In genomic region chr11:94392672-94393109, GRCm38 (mm10) we compare ENCODE assay signal across 8 mouse cellular contexts. TPM values are rescaled to one million over a fixed set of nuclear protein-coding genes. Genes with fewer than 3 reads are reported as not detected.
DNase-seq lines count a peak whose midpoint lies in the region; ATAC-seq and TF ChIP-seq lines count a peak whose summit lies in the region.

TSS of gene Abcc3 (minus strand) at chr11:94392997.

- 11% methylated on average over 20 of the region's 20 CpGs for WGBS in thymus, adult 2 months
- 10% methylated on average over 20 of the region's 20 CpGs for WGBS in hindbrain, postnatal 0 days
- 5% methylated on average over 20 of the region's 20 CpGs for WGBS in liver, embryonic 11.5 days

- peak; percentile 26 for DNase-seq in thymus, adult 2 months
- no peak for DNase-seq in thymus, adult 18-20 months
- peak; percentile 68 for DNase-seq in gastrocnemius, adult 2 months
- DNase-seq in hindbrain, postnatal 0 days (ENCODE audit: low spot score), result no peak
- DNase-seq in liver, embryonic 11.5 days (ENCODE audit: low spot score), result no peak
- peak; percentile 43 for DNase-seq in yolk sac, embryonic 10.5 days (ENCODE audit: low spot score)
- DNase-seq in right cerebral cortex, postnatal 10 days (ENCODE audit: low spot score in 2 of 2), result no peak

- H3K27me3 ChIP-seq in thymus, adult 2 months (ENCODE audit: control insufficient read depth, insufficient read depth, low read length), result peaks cover 5% of the 10 kb centered on the region; the same call in 1 of the 2 replicates
- H3K27me3 ChIP-seq in hindbrain, postnatal 0 days (ENCODE audit: insufficient read depth, low read length), result no peaks in the 10 kb centered on the region; the same call in 1 of the 2 replicates
- peaks cover 20% of the 10 kb centered on the region for H3K27me3 ChIP-seq in liver, embryonic 11.5 days (replicated peaks; ENCODE audit: control insufficient read depth, insufficient read depth, low read length)

- peak within 1 kb of the TSS; percentile 15 for H3K4me3 ChIP-seq in thymus, adult 2 months (ENCODE audit: control insufficient read depth, insufficient read depth, low read length)
- H3K4me3 ChIP-seq in gastrocnemius, adult 2 months, result peak within 1 kb of the TSS; percentile 64
- no peak within 1 kb of the TSS for H3K4me3 ChIP-seq in hindbrain, postnatal 0 days (ENCODE audit: low read length)
- peak within 1 kb of the TSS; percentile 29 for H3K4me3 ChIP-seq in liver, embryonic 11.5 days (ENCODE audit: low read depth, low read length)

- TF ChIP-seq CTCF in thymus, adult 2 months (IDR thresholded peaks at IDR 0.05; ENCODE audit: borderline replicate concordance, control insufficient read depth, extremely low read depth, insufficient read depth, low read length, poor library complexity), result no peak
- TF ChIP-seq CTCF in gastrocnemius, adult 2 months (IDR thresholded peaks at IDR 0.05), result no peak
- no peak for TF ChIP-seq CTCF in hindbrain, postnatal 0 days (IDR thresholded peaks at IDR 0.05; ENCODE audit: low read depth)

- H3K4me1 ChIP-seq in thymus, adult 2 months (replicated peaks; ENCODE audit: control insufficient read depth, insufficient read depth, low read length), result peaks cover 8% of the 10 kb centered on the region
- 0 out of 2 replicates have a peak, but pooled peaks cover 4% of the 10 kb centered on the region for H3K4me1 ChIP-seq in hindbrain, postnatal 0 days (ENCODE audit: insufficient read depth, low read length)
- H3K4me1 ChIP-seq in liver, embryonic 11.5 days (replicated peaks; ENCODE audit: control insufficient read depth, insufficient read depth, low read length), result no peaks in the 10 kb centered on the region

- H3K9me3 ChIP-seq in hindbrain, postnatal 0 days (ENCODE audit: low read length), result no peaks in the 10 kb centered on the region
- H3K9me3 ChIP-seq in liver, embryonic 11.5 days (ENCODE audit: control insufficient read depth, low read length), result no peaks in the 10 kb centered on the region

- H3K4me2 ChIP-seq in hindbrain, postnatal 0 days (ENCODE audit: low read depth, low read length), result peak within 1 kb of the TSS; percentile 47
- H3K4me2 ChIP-seq in liver, embryonic 11.5 days, result peak within 1 kb of the TSS; percentile 57

- no peak for ATAC-seq in hindbrain, postnatal 0 days
- 0 out of 2 replicates have a peak, but pooled peaks have one; percentile 15 for ATAC-seq in liver, embryonic 11.5 days (replicated peaks; ENCODE audit: low FRiP score)
- ATAC-seq in monocyte, adult 5-6 weeks (replicated peaks; ENCODE audit: insufficient number of reproducible peaks, low FRiP score, low TSS enrichment, poor library complexity, severe bottlenecking), result peak; percentile 51

- TF ChIP-seq POLR2A in thymus, adult 2 months (IDR thresholded peaks at IDR 0.05; ENCODE audit: control insufficient read depth, extremely low read depth, insufficient read depth, low read length, poor library complexity), result no peak

- H3K9ac ChIP-seq in hindbrain, postnatal 0 days (replicated peaks; ENCODE audit: low read length), result no peak within 1 kb of the TSS
- no peak within 1 kb of the TSS; the same call in 1 of the 2 replicates for H3K9ac ChIP-seq in liver, embryonic 11.5 days (ENCODE audit: low read depth, low read length)

- intact Hi-C loops in gastrocnemius, adult 2 months (cut with DNase I), result no loop called here

- no peak within 1 kb of the TSS for H3K27ac ChIP-seq in thymus, adult 2 months (ENCODE audit: control insufficient read depth, insufficient read depth, low read length)
- H3K27ac ChIP-seq in gastrocnemius, adult 2 months, result peak within 1 kb of the TSS; percentile 28; the same call in 1 of the 2 replicates
- no peak within 1 kb of the TSS for H3K27ac ChIP-seq in hindbrain, postnatal 0 days
- no peak within 1 kb of the TSS; the same call in 1 of the 2 replicates for H3K27ac ChIP-seq in liver, embryonic 11.5 days (ENCODE audit: low read depth, low read length)

- no peaks in the 10 kb centered on the region for H3K36me3 ChIP-seq in thymus, adult 2 months (ENCODE audit: control insufficient read depth, insufficient read depth, low read length)
- H3K36me3 ChIP-seq in hindbrain, postnatal 0 days (ENCODE audit: insufficient read depth, low read length), result no peaks in the 10 kb centered on the region
- H3K36me3 ChIP-seq in liver, embryonic 11.5 days (ENCODE audit: control insufficient read depth, insufficient read depth, low read length), result no peaks in the 10 kb centered on the region

RNA-seq across cellular contexts. Expression of gene Abcc3, which starts in this region (rescaled TPM):
- polyA plus RNA-seq in thymus, adult 2 months (2012; rRNA removed), result 21.5 and 28.4 TPM in 2 replicates
- under 1 TPM; 0.46 to 0.53 TPM for total RNA-seq in gastrocnemius, adult 2 months (2021)
- total RNA-seq in hindbrain, postnatal 0 days (2014; rRNA removed), result 4.5 and 4.7 TPM in 2 replicates
- polyA plus RNA-seq in hindbrain, postnatal 0 days (2015; fragmentation: Nextera tagmentation; extraction: Ambion mirVana), result 1.0 and 1.8 TPM in 2 replicates
- polyA plus RNA-seq in liver, embryonic 11.5 days (2014; fragmentation: Nextera tagmentation; extraction: Ambion mirVana), result 3.2 and 6.0 TPM in 2 replicates
- total RNA-seq in monocyte, adult 5-6 weeks (2017), result 0.39 to 1.8 TPM (median 0.64 TPM) in 3 replicates

Comparison
In these comparisons a context has a peak if more than half of its experiments do, and no peak if none do; other contexts are left out.
1. DNase-seq: peak in thymus, adult 2 months (single experiment) and yolk sac, embryonic 10.5 days (single experiment); none in thymus, adult 18-20 months (0 of 2), hindbrain, postnatal 0 days (single experiment), liver, embryonic 11.5 days (single experiment) and right cerebral cortex, postnatal 10 days (0 of 2).
2. Peak in DNase-seq, H3K4me3 ChIP-seq and H3K27ac ChIP-seq in gastrocnemius, adult 2 months; RNA of the gene not detected or under 1 TPM.